Mouse (Mus musculus) G1E (cell line): Measurements from ENCODE around the gene Fam43a. TPM values are rescaled to one million over a fixed set of nuclear protein-coding genes. Genes with fewer than 3 reads are reported as not detected.

Source experiments
- ATAC-seq: 2 replicates; pipeline ENCODE4 v1.8.0; 2016; ENCODE audit warnings: mild to moderate bottlenecking; ENCODE audit not compliant: insufficient number of reproducible peaks, poor library complexity, low FRiP score, severe bottlenecking; ENCODE audit errors: extremely low read depth
- DNase-seq: peaks from one replicate; pipeline ENCODE4 v3.0.0; 2012; ENCODE audit warnings: low spot score
- H3K27me3 ChIP-seq: 2 replicates; pipeline ENCODE4 v1.6.1; 2012; ENCODE audit warnings: mild to moderate bottlenecking, low read length, inconsistent platforms; ENCODE audit not compliant: insufficient read depth
- H3K36me3 ChIP-seq: replicated peaks from 2 replicates; pipeline ENCODE3; 2012; ENCODE audit warnings: mild to moderate bottlenecking, inconsistent platforms
- H3K4me1 ChIP-seq: 2 replicates; pipeline ENCODE4 v1.6.1; 2012; ENCODE audit warnings: low read depth, low read length, inconsistent platforms, mixed read lengths; ENCODE audit not compliant: insufficient read depth
- H3K4me3 ChIP-seq: 2 replicates; pipeline ENCODE4 v1.5.1; 2012; ENCODE audit warnings: low read depth, mild to moderate bottlenecking, inconsistent platforms, low read length, moderate library complexity, mixed read lengths
- H3K9me3 ChIP-seq: replicated peaks from 2 replicates; pipeline ENCODE4 v1.6.1; 2012; ENCODE audit warnings: inconsistent platforms
- CTCF ChIP-seq: IDR thresholded peaks from 2 replicates; pipeline ENCODE4 v1.5.1; 2012; ENCODE audit warnings: low read depth, low read length, inconsistent platforms, mixed read lengths
- GATA1 ChIP-seq: IDR thresholded peaks from 2 replicates; pipeline ENCODE4 v1.6.1; 2012; ENCODE audit warnings: borderline replicate concordance, low read length, inconsistent platforms, mixed read lengths
- GATA2 ChIP-seq: IDR thresholded peaks from 2 replicates; pipeline ENCODE4 v1.6.1; 2012; ENCODE audit warnings: low read depth, low read length, inconsistent platforms, borderline replicate concordance
- POLR2AphosphoS5 ChIP-seq: IDR thresholded peaks from 2 replicates; pipeline ENCODE4 v1.6.1; 2012; ENCODE audit warnings: low read depth, low read length, inconsistent platforms; ENCODE audit not compliant: insufficient replicate concordance
- TAL1 ChIP-seq: conservative IDR thresholded peaks from 2 replicates; pipeline ENCODE4 v1.6.1; 2012; ENCODE audit warnings: low read depth, low read length, inconsistent platforms, mixed read lengths
- polyA plus RNA-seq: library from polyadenylated mRNA; stranded (reverse); fragments of >175 nt; gene quantifications from 2 replicates; pipeline ENCODE4 v1.2.3, GENCODE M21; 2012
- total RNA-seq, 2 experiments: library from RNA; stranded (forward) in 1 of 2; stranded (reverse) in 1 of 2; fragments of 200-1000 nt in 1 of 2; fragments of >200 nt in 1 of 2; fragmentation: Nextera tagmentation in 1 of 2; gene quantifications; 2 replicates each; pipeline ENCODE4 v1.2.3; 2014 to 2017

Gene Fam43a
- total and polyA plus RNA-seq, 3 experiments = 0.01 TPM; not detected in 2

GRCm38 (mm10) chr16:30627586-30628337 is 28.2 kb downstream of the Fam43a start:
- ATAC-seq = no peak
- no peaks in the 10 kb centered on the region for H3K36me3 ChIP-seq
- DNase-seq = no peak
- peaks cover 12% of the 10 kb centered on the region for H3K27me3 ChIP-seq
- TF ChIP-seq GATA2 = no peak
- TF ChIP-seq GATA1 = no peak
- TF ChIP-seq POLR2AphosphoS5 = no peak
- TF ChIP-seq TAL1 = no peak
- TF ChIP-seq CTCF = no peak
- no peaks in the 10 kb centered on the region for H3K9me3 ChIP-seq
- no peaks in the 10 kb centered on the region for H3K4me1 ChIP-seq
- no peak overlapping the region for H3K4me3 ChIP-seq

GRCm38 (mm10) chr16:30628401-30628800 is 28.9 kb downstream of the Fam43a start:
- no peaks in the 10 kb centered on the region for H3K4me1 ChIP-seq
- DNase-seq = no peak
- H3K27me3 ChIP-seq = peaks cover 10% of the 10 kb centered on the region
- TF ChIP-seq GATA1 (no peak), POLR2AphosphoS5 (no peak), GATA2 (no peak), CTCF (no peak), TAL1 (no peak)
- H3K4me3 ChIP-seq = no peak overlapping the region
- no peak for ATAC-seq
- no peaks in the 10 kb centered on the region for H3K36me3 ChIP-seq
- H3K9me3 ChIP-seq = no peaks in the 10 kb centered on the region

GRCm38 (mm10) chr16:30629509-30629908 is 30.0 kb downstream of the Fam43a start:
- ATAC-seq (no peak), DNase-seq (no peak)
- H3K9me3 ChIP-seq = no peaks in the 10 kb centered on the region
- H3K4me1 ChIP-seq = no peaks in the 10 kb centered on the region
- TF ChIP-seq CTCF (no peak), GATA1 (no peak), GATA2 (no peak), POLR2AphosphoS5 (no peak), TAL1 (no peak)
- no peaks in the 10 kb centered on the region for H3K36me3 ChIP-seq
- H3K4me3 ChIP-seq = no peak overlapping the region
- peaks cover 2% of the 10 kb centered on the region; the same call in 1 of the 2 replicates for H3K27me3 ChIP-seq

DNA sequence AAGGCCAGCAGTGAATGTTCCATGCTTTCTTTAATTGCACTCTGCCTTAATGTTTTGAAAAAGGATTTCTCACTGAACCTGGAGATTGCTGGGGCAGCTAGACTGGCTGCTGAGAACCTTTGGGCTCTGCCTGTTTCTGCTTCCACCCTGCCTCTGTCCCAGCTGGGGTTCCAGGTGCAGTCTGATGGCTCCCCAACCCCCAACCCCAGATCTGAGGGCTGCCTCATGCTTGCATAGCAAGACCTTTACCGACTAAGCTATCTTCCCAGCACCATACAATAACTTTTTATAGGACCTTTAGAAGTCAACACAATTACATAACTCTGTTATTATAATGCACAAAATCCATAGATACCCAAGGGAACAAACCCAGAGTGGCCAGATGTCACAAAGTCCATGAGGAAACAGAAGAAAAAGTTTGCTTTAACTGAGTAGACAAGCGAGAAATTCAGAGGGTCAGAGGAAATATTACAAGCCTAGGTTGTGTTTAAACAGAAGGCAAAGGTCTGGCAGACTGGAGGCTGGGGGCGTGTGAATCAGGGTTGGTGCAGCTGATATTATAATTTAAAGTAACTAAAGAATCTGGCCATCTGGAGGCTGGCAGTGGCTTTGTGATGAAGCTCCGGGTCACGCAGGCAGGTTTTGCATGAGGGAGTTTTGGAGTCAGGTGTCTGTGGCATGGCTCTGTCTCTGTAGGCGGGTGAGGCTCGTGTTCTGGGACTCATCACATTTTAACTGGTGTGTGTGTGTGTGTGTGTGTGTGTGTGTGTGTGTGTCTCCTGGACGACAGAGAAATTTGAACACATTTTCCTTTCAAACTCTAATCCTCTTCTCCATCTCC is 34.6 kb downstream of the Fam43a start:
- Histone ChIP-seq H3K4me1 (no peaks in the 10 kb centered on the region), H3K27me3 (peaks cover 10% of the 10 kb centered on the region), H3K9me3 (no peaks in the 10 kb centered on the region), H3K4me3 (no peak overlapping the region), H3K36me3 (no peaks in the 10 kb centered on the region)
- TF ChIP-seq GATA1 (no peak), TAL1 (no peak), POLR2AphosphoS5 (no peak), GATA2 (no peak), CTCF (no peak)
- ATAC-seq (no peak), DNase-seq (no peak)

DNA sequence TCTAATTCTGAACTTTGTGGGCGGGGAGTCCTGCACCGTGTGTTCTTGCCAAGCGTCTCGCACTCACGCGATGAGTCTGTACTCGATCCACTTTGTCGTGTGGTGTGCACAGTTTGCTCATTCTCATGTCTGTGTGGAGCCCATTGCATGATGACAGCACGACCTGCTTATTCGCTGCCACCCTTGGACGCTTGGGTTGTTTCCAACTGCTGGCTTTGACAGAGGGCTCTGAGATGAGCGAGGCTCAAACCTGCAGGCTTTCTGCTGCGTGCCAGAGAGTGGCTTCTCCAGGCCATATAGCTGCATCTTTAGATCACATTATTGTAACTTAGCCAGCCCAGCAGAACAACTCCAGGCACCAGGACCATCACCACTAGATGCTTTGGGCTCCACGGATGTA is 39.1 kb downstream of the Fam43a start:
- no peak for ATAC-seq
- peaks cover 2% of the 10 kb centered on the region; the same call in 1 of the 2 replicates for H3K9me3 ChIP-seq
- no peaks in the 10 kb centered on the region for H3K36me3 ChIP-seq
- DNase-seq = no peak
- no peak overlapping the region for H3K4me3 ChIP-seq
- H3K4me1 ChIP-seq = no peaks in the 10 kb centered on the region
- peaks cover 10% of the 10 kb centered on the region for H3K27me3 ChIP-seq
- TF ChIP-seq GATA1 (no peak), TAL1 (no peak), CTCF (no peak), POLR2AphosphoS5 (no peak), GATA2 (no peak)

DNA sequence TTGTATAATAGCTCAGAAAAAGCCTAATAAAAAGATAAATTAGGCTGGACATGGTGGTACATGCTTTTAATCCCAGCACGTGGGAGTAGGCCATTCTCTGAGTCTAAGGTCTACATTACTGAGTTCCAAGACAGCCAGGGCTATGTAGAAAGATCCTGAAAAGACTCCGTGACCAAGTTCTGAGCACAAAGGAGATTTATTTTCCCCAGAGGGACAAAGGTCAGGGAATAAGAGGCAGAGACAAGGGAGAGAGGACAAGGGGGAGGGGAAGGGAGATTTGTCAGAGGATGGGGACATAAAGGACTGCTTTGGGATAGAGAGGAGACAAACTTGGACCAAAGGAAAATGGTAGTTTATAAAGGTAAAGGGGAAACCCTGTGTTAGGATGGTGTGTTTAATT is 41.1 kb downstream of the Fam43a start:
- TF ChIP-seq GATA2 = no peak
- TF ChIP-seq POLR2AphosphoS5 = no peak
- TF ChIP-seq TAL1 = no peak
- TF ChIP-seq GATA1 = no peak
- TF ChIP-seq CTCF = no peak
- H3K4me1 ChIP-seq = no peaks in the 10 kb centered on the region
- H3K9me3 ChIP-seq = peaks cover 2% of the 10 kb centered on the region; the same call in 1 of the 2 replicates
- no peak overlapping the region for H3K4me3 ChIP-seq
- ATAC-seq (no peak), DNase-seq (no peak)
- 0 out of 2 replicates have a peak, but pooled peaks cover 3% of the 10 kb centered on the region for H3K27me3 ChIP-seq
- H3K36me3 ChIP-seq = no peaks in the 10 kb centered on the region
